Mouse (Mus musculus): ENCODE results near the gene Tmem51. TPM values are rescaled to one million over a fixed set of nuclear protein-coding genes. Genes with fewer than 3 reads are reported as not detected.

Tmem51 gene
- polyA plus RNA-seq, 1 experiment from 2014 or later, result 9.2 TPM

GRCm38 (mm10) chr4:142079629-142080486, 4.2 kb downstream of the Tmem51 start:
- WGBS, result 77% methylated on average over 14 of the region's 14 CpGs
- H3K9me3 ChIP-seq, result no peaks in the 10 kb centered on the region
- peaks cover 72% of the 10 kb centered on the region for H3K27me3 ChIP-seq (ENCODE audit: insufficient read depth, poor library complexity, severe bottlenecking)
- no peak overlapping the region for H3K4me3 ChIP-seq
- H3K27ac ChIP-seq, result 0 out of 2 replicates have a peak overlapping the region, but pooled peaks have one; percentile 16
- DNase-seq (ENCODE audit: low spot score), result no peak
- H3K36me3 ChIP-seq, result no peaks in the 10 kb centered on the region
- H3K4me1 ChIP-seq (replicated peaks), result peaks cover 59% of the 10 kb centered on the region

DNA sequence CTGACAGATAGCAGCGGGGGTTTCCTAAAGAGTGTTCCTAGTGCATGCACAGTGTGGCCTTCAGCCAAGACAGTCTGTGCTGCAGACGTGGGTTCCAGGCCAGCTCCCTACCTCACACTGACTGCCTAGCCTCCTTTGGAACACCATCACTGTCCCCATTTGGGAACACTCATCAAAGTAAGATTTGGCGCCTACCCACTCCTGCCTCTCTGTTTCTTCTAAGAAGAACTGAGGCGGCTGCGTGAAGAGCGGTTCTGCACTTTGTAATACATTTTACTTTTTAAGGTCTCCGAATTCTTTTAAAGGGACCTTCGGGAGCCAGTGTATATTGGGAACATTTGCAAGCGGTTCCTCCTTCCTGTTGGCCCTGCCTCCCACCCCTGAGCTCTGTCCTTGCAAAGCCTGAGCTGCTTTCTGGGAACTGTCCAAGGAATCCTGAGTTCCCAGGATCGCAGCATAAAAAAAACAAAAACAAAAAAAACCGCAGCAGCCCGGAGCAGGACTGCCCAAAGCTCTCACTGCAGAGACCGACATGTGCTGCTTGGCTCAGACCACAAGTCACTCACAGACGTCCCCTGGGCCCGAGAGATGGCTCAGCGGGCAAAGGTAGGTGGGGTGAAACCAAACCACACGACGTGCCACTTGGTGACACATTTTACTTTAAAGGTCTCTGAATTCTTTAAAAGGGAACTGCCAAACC, 6.4 kb downstream of the Tmem51 start:
- H3K27me3 ChIP-seq (ENCODE audit: insufficient read depth, poor library complexity, severe bottlenecking), result peaks cover 58% of the 10 kb centered on the region

GRCm38 (mm10) chr4:142076883-142077282, 7.2 kb downstream of the Tmem51 start:
- Histone ChIP-seq H3K4me1 (replicated peaks) (peaks cover 48% of the 10 kb centered on the region), H3K36me3 (no peaks in the 10 kb centered on the region), H3K4me3 (no peak overlapping the region), H3K9me3 (no peaks in the 10 kb centered on the region), H3K27me3 (ENCODE audit: insufficient read depth, poor library complexity, severe bottlenecking) (peaks cover 56% of the 10 kb centered on the region), H3K27ac (no peak overlapping the region)
- WGBS, result 47% methylated on average over 1 of the region's 1 CpGs
- DNase-seq (ENCODE audit: low spot score), result no peak

More for the DNA sequence above, 6.4 kb downstream of the Tmem51 start:
- no peak overlapping the region for H3K27ac ChIP-seq
- no peaks in the 10 kb centered on the region for H3K9me3 ChIP-seq
- no peaks in the 10 kb centered on the region for H3K36me3 ChIP-seq
- peaks cover 48% of the 10 kb centered on the region for H3K4me1 ChIP-seq (replicated peaks)
- WGBS, result 46% methylated on average over 18 of the region's 18 CpGs
- no peak for DNase-seq (ENCODE audit: low spot score)
- no peak overlapping the region for H3K4me3 ChIP-seq

DNA sequence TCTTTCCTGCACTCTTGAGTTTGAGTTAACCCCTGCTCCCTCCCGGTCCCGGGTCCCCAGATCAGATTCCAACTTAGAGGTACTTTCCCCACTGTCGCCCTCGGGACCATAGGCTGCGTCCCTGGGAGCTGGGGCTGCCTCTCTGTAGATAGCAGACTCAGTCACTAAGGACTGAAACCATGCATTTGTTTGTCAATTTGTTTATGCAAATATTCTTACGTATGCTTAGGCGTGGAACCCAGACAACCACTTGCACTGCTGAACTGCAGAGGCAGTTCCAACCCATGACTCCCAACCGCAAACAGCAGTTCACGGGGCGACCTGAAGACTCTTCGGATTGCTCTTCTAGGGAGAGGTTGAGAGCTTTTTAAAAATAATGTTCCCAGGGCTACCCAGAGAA, 8.2 kb downstream of the Tmem51 start:
- Histone ChIP-seq H3K4me3 (no peak overlapping the region), H3K9me3 (no peaks in the 10 kb centered on the region), H3K27me3 (ENCODE audit: insufficient read depth, poor library complexity, severe bottlenecking) (peaks cover 58% of the 10 kb centered on the region), H3K27ac (no peak overlapping the region), H3K36me3 (no peaks in the 10 kb centered on the region), H3K4me1 (replicated peaks) (peaks cover 48% of the 10 kb centered on the region)
- 80% methylated on average over 11 of the region's 11 CpGs for WGBS
- DNase-seq (ENCODE audit: low spot score), result no peak

GRCm38 (mm10) chr4:142074060-142074732, 9.9 kb downstream of the Tmem51 start:
- no peak for DNase-seq (ENCODE audit: low spot score)
- Histone ChIP-seq H3K4me3 (no peak overlapping the region), H3K27ac (no peak overlapping the region), H3K9me3 (no peaks in the 10 kb centered on the region), H3K36me3 (no peaks in the 10 kb centered on the region), H3K4me1 (replicated peaks) (peaks cover 50% of the 10 kb centered on the region), H3K27me3 (ENCODE audit: insufficient read depth, poor library complexity, severe bottlenecking) (peaks cover 61% of the 10 kb centered on the region)
- 58% methylated on average over 13 of the region's 13 CpGs for WGBS

GRCm38 (mm10) chr4:142071243-142071991, 12.7 kb downstream of the Tmem51 start:
- H3K4me1 ChIP-seq (replicated peaks), result peaks cover 58% of the 10 kb centered on the region

GRCm38 (mm10) chr4:142070840-142071239, 13.3 kb downstream of the Tmem51 start:
- Histone ChIP-seq H3K36me3 (no peaks in the 10 kb centered on the region), H3K27ac (0 out of 2 replicates have a peak overlapping the region, but pooled peaks have one; percentile 29), H3K4me3 (no peak overlapping the region), H3K9me3 (no peaks in the 10 kb centered on the region), H3K4me1 (replicated peaks) (peaks cover 63% of the 10 kb centered on the region), H3K27me3 (ENCODE audit: insufficient read depth, poor library complexity, severe bottlenecking) (peaks cover 72% of the 10 kb centered on the region)
- 5% methylated on average over 8 of the region's 8 CpGs for WGBS
- DNase-seq (ENCODE audit: low spot score), result no peak

More at GRCm38 (mm10) chr4:142071243-142071991, 12.7 kb downstream of the Tmem51 start:
- DNase-seq (ENCODE audit: low spot score), result peak; percentile 61
- no peak overlapping the region for H3K4me3 ChIP-seq
- peaks cover 72% of the 10 kb centered on the region for H3K27me3 ChIP-seq (ENCODE audit: insufficient read depth, poor library complexity, severe bottlenecking)
- H3K36me3 ChIP-seq, result no peaks in the 10 kb centered on the region
- H3K27ac ChIP-seq, result 0 out of 2 replicates have a peak overlapping the region, but pooled peaks have one; percentile 29
- H3K9me3 ChIP-seq, result no peaks in the 10 kb centered on the region
- WGBS, result 7% methylated on average over 18 of the region's 18 CpGs

DNA sequence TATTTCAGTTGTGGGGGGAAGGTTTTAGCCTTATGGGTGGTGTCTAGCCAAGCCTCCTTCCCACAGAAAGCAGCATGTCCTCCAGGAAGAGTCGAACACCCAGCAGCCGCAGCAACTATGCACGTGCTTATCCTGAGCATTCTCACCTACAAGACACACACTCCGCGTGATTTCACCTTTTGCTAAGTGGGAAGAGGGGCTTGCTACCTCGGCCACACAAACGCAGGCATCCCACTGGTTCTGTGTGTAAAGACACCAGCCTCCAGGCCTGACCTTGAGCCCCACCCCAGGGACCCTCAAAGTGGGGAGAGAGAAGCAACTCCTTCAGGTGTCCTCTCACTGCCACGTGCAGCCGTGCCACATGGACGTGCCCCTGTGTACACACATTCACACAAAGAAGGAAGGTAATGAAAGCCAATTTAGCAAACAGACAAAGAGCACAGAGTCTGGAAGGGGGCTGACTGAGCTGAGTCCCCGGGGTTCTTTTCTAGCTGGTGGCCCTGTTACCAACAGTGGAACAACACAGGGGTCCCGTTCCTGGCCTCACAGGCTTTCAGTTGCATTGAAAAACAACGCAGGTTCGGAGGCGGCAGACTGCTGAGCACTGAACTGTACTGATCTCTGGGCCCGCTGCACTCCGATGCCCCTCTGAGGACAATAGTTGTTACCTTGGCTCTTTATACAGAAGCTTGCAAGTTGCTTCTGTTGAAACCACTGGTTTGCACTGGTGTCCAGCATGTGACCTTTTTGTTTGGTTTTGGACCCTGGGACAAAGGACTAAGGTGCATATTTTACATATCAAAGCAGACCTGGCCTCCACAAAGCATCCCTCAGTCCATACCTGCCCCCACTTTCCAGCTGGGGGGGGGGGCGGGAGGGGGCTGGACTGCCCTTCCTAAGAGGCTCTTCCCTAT, 14.9 kb downstream of the Tmem51 start:
- Histone ChIP-seq H3K27me3 (ENCODE audit: insufficient read depth, poor library complexity, severe bottlenecking) (peaks cover 75% of the 10 kb centered on the region), H3K9me3 (no peaks in the 10 kb centered on the region), H3K36me3 (no peaks in the 10 kb centered on the region), H3K4me1 (replicated peaks) (peaks cover 52% of the 10 kb centered on the region), H3K4me3 (no peak overlapping the region), H3K27ac (peak overlapping the region; percentile 54; the same call in 1 of the 2 replicates)
- DNase-seq (ENCODE audit: low spot score), result no peak
- WGBS, result 19% methylated on average over 18 of the region's 18 CpGs

DNA sequence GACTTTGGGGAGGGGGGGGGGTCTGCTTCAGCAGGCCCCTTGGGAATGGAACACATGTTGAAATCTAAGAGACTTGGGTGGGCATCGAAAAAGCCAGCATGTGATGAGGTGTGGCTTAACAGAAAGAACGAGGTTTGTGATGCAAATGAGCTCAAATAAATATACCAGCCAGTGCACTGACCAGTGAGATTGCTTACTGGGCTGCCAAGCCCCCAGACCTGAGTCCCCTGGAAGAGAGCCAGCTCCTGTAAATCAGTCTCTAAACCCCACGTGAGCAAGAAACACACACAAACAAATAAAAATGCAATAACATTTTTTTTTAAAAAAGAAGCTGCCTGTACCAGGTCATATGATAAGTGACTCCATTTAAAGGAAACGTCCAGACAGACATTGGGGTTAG, 17.5 kb downstream of the Tmem51 start:
- 57% methylated on average over 4 of the region's 4 CpGs for WGBS
- DNase-seq (ENCODE audit: low spot score), result no peak
- H3K4me3 ChIP-seq, result no peak overlapping the region
- peaks cover 58% of the 10 kb centered on the region for H3K27me3 ChIP-seq (ENCODE audit: insufficient read depth, poor library complexity, severe bottlenecking)
- H3K27ac ChIP-seq, result no peak overlapping the region
- peaks cover 60% of the 10 kb centered on the region for H3K4me1 ChIP-seq (replicated peaks)
- no peaks in the 10 kb centered on the region for H3K9me3 ChIP-seq
- no peaks in the 10 kb centered on the region for H3K36me3 ChIP-seq

- Histone ChIP-seq H3K4me3 (no peak overlapping the region), H3K27me3 (ENCODE audit: insufficient read depth, poor library complexity, severe bottlenecking) (peaks cover 50% of the 10 kb centered on the region), H3K9me3 (no peaks in the 10 kb centered on the region), H3K27ac (peak overlapping the region; percentile 8; the same call in 1 of the 2 replicates), H3K4me1 (replicated peaks) (peaks cover 60% of the 10 kb centered on the region), H3K36me3 (no peaks in the 10 kb centered on the region)
- WGBS, result 73% methylated on average over 6 of the region's 6 CpGs
- no peak for DNase-seq (ENCODE audit: low spot score)
These were observed 18.3 kb downstream of the Tmem51 start for GRCm38 (mm10) chr4:142065835-142066234.

DNA sequence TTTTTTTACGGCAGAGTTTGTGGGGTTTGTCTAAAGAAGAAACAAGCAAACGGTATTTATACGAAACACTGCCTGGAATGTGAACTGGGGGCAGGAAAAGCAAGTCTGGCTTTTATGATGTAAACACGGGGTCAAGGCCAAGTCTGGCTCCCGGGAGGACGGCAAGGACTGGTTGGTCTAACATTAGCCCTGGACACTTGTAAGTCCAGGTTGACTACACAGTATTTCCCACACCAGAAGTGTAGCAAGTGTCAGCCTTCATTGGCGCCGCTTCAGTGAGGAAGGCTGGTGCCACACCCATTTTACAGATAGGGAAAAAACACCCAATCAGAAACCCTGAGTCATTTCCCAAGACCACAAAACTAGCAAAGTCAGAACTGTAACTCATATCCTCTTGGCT, 18.8 kb downstream of the Tmem51 start:
- H3K4me3 ChIP-seq, result no peak overlapping the region
- no peaks in the 10 kb centered on the region for H3K36me3 ChIP-seq
- H3K9me3 ChIP-seq, result no peaks in the 10 kb centered on the region
- H3K27me3 ChIP-seq (ENCODE audit: insufficient read depth, poor library complexity, severe bottlenecking), result peaks cover 45% of the 10 kb centered on the region
- H3K27ac ChIP-seq, result no peak overlapping the region
- H3K4me1 ChIP-seq (replicated peaks), result peaks cover 62% of the 10 kb centered on the region
- 78% methylated on average over 8 of the region's 8 CpGs for WGBS
- DNase-seq (ENCODE audit: low spot score), result no peak

All from hindbrain, embryonic 10.5 days (tissue).